Mouse (Mus musculus): Measurements from ENCODE around the gene Hfm1. TPM values are rescaled to one million over a fixed set of nuclear protein-coding genes. Genes with fewer than 3 reads are reported as not detected.

Gene Hfm1
- polyA plus RNA-seq, 1 experiment from 2014 or later, result 7.9 TPM

DNA sequence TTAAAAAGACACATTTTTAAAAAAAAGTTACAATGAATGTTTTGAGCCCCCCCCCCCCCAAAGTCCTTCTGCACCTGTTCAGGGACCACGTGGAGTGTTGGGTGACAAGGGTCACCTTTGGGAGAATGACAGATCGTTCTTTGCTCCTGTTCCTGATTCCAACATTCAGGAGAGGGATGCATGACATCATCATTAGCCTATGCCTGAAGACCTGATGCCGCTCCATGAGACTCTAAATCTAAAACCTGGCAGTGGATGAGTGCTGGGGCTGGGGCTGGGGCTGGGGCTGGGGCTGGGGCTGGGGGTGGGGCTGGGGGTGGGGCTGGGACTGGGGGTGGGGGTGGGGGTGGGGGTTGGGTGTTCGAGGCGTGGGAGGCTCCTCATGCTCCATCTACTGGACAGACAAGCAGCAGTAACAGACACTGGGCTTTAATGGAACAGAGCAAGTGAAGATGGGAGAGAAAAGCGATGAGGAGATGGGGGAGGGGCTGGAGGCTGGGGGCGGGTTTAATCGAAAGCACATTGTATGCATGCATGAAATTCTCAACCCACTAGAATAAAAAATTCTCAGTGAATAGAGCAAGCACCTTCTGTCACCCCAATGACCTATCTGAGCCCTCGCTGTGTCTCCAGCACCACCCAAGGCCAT is 124.8 kb downstream of the Hfm1 start:
- no peak overlapping the region for H3K9ac ChIP-seq (ENCODE audit: low read depth, low read length)

DNA sequence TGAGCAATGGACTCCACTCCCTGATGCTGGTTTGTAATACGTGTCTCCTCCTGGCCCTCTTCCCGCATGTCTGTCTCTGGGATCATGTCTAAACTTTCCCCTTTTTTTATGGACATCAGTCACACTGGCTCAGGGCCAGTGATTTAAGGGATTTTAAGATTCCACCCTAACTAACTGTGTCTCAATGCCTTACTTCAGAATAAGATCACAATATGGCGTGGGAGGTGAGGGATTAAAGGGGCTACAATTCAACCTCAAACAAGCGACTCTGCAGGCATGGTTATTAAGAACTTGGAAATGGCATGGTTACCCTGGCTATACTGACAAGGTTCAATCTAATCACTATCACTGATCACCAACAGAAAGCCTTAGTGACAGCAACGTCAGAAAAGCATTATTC is 128.2 kb downstream of the Hfm1 start:
- no peak overlapping the region for H3K4me2 ChIP-seq (ENCODE audit: low read length)
- no peak overlapping the region for H3K9ac ChIP-seq (ENCODE audit: low read depth, low read length)
- ATAC-seq, result no peak
- H3K27ac ChIP-seq (ENCODE audit: low read length), result no peak overlapping the region
- no peaks in the 10 kb centered on the region for H3K9me3 ChIP-seq (replicated peaks; ENCODE audit: control insufficient read depth, low read length, poor library complexity, severe bottlenecking)
- WGBS, result 28% methylated on average over 5 of the region's 5 CpGs
- no peaks in the 10 kb centered on the region; the same call in 1 of the 2 replicates for H3K4me1 ChIP-seq (ENCODE audit: control insufficient read depth, insufficient read depth, low read length)
- no peaks in the 10 kb centered on the region for H3K36me3 ChIP-seq (ENCODE audit: control insufficient read depth, insufficient read depth, low read length)
- no peaks in the 10 kb centered on the region for H3K27me3 ChIP-seq (ENCODE audit: control insufficient read depth, insufficient read depth, low read depth, low read length)
- H3K4me3 ChIP-seq (ENCODE audit: low read depth, low read length), result no peak overlapping the region

More for the DNA sequence above, 124.8 kb downstream of the Hfm1 start:
- Histone ChIP-seq H3K4me1 (ENCODE audit: control insufficient read depth, insufficient read depth, low read length) (no peaks in the 10 kb centered on the region; the same call in 1 of the 2 replicates), H3K9me3 (replicated peaks; ENCODE audit: control insufficient read depth, low read length, poor library complexity, severe bottlenecking) (no peaks in the 10 kb centered on the region), H3K4me2 (ENCODE audit: low read length) (peak overlapping the region; percentile 74), H3K27me3 (ENCODE audit: control insufficient read depth, insufficient read depth, low read depth, low read length) (no peaks in the 10 kb centered on the region), H3K36me3 (ENCODE audit: control insufficient read depth, insufficient read depth, low read length) (no peaks in the 10 kb centered on the region), H3K27ac (ENCODE audit: low read length) (no peak overlapping the region), H3K4me3 (ENCODE audit: low read depth, low read length) (no peak overlapping the region)
- ATAC-seq, result peak; percentile 27; the same call in 1 of the 2 replicates
- 26% methylated on average over 9 of the region's 9 CpGs for WGBS

DNA sequence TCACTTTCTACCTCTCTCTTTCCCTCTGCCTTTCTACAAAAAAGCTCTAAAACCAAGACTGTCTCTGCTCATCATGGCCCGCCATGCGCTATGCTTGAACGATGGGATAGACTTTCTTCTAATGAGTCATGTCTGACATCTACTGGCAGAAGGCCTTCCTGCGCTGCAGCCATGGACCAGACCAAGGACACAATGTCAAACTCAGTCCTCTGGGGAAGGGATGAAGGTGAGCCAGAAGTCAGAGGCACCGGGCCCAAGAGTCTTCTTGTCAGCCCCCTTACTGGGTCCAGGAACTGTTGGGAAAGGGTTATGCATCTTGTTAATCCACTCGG is 134.9 kb downstream of the Hfm1 start:
- WGBS, result 14% methylated on average over 6 of the region's 6 CpGs

DNA sequence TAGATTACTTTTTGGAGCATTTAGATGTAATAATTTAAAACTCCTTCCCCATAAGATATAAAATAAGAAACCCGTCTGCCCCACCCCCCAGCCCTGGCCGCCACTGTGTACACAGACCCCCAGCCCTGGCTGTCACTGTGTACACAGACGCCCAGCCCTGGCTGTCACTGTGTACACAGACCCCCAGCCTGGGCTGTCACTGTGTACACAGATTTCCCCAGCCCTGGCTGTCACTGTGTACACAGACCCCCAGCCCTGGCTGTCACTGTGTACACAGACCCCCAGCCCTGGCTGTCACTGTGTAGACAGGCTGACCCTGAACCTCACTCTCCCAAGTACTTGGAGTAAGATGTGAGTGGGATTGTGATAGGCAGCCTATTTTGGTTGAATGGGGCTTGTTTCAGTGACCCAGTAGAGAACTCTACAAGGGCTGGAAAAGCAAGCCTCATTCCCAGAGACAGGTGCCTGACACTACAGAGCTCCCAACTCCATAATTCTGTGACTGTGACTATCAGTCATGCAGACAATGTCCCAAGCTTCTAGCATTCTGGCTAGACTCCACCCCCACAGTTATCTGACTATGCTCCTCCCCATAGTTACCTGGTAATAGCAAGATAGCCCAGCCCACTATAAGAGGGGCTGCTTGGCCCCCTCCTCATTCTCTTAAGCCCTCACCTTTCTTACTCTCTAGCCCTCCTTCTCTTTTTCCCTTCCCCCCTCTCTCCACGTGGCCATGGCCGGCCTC is 135.5 kb downstream of the Hfm1 start:
- H3K9ac ChIP-seq (ENCODE audit: low read depth, low read length), result no peak overlapping the region
- no peaks in the 10 kb centered on the region; the same call in 1 of the 2 replicates for H3K9me3 ChIP-seq (replicated peaks; ENCODE audit: control insufficient read depth, low read length, poor library complexity, severe bottlenecking)
- H3K36me3 ChIP-seq (ENCODE audit: control insufficient read depth, insufficient read depth, low read length), result no peaks in the 10 kb centered on the region
- H3K4me3 ChIP-seq (ENCODE audit: low read depth, low read length), result no peak overlapping the region
- H3K27me3 ChIP-seq (ENCODE audit: control insufficient read depth, insufficient read depth, low read depth, low read length), result no peaks in the 10 kb centered on the region
- no peak overlapping the region for H3K4me2 ChIP-seq (ENCODE audit: low read length)
- ATAC-seq, result peak; percentile 42
- WGBS, result 47% methylated on average over 5 of the region's 5 CpGs
- no peak overlapping the region for H3K27ac ChIP-seq (ENCODE audit: low read length)
- peaks cover 2% of the 10 kb centered on the region; the same call in 1 of the 2 replicates for H3K4me1 ChIP-seq (ENCODE audit: control insufficient read depth, insufficient read depth, low read length)

More for the DNA sequence above, 134.9 kb downstream of the Hfm1 start:
- no peaks in the 10 kb centered on the region for H3K36me3 ChIP-seq (ENCODE audit: control insufficient read depth, insufficient read depth, low read length)
- no peaks in the 10 kb centered on the region for H3K27me3 ChIP-seq (ENCODE audit: control insufficient read depth, insufficient read depth, low read depth, low read length)
- H3K4me3 ChIP-seq (ENCODE audit: low read depth, low read length), result no peak overlapping the region
- H3K4me1 ChIP-seq (ENCODE audit: control insufficient read depth, insufficient read depth, low read length), result peaks cover 2% of the 10 kb centered on the region; the same call in 1 of the 2 replicates
- ATAC-seq, result peak; percentile 61
- no peak overlapping the region for H3K27ac ChIP-seq (ENCODE audit: low read length)
- no peak overlapping the region for H3K9ac ChIP-seq (ENCODE audit: low read depth, low read length)
- H3K9me3 ChIP-seq (replicated peaks; ENCODE audit: control insufficient read depth, low read length, poor library complexity, severe bottlenecking), result no peaks in the 10 kb centered on the region
- H3K4me2 ChIP-seq (ENCODE audit: low read length), result no peak overlapping the region

Small RNA genes lying within 50 kb of the gene (microRNA-seq; reads per million reads assigned to microRNA genes)
- gene Gm27527, result not detected

Other genes with a start within 250 kb of the Hfm1 start
- gene Zfp644, start 229.0 kb downstream of the Hfm1 start, polyA plus RNA-seq (2015; fragmentation: Nextera tagmentation; extraction: Ambion mirVana), result 64.7 and 73.4 TPM in 2 replicates
- 49.7 and 49.8 TPM in 2 replicates for gene Cdc7, start 38.0 kb upstream of the Hfm1 start, polyA plus RNA-seq (2015; fragmentation: Nextera tagmentation; extraction: Ambion mirVana)

Measured in midbrain, embryonic 16.5 days (tissue).